Mouse (Mus musculus): ENCODE results near the gene Shc3.

Gene Shc3

DNA sequence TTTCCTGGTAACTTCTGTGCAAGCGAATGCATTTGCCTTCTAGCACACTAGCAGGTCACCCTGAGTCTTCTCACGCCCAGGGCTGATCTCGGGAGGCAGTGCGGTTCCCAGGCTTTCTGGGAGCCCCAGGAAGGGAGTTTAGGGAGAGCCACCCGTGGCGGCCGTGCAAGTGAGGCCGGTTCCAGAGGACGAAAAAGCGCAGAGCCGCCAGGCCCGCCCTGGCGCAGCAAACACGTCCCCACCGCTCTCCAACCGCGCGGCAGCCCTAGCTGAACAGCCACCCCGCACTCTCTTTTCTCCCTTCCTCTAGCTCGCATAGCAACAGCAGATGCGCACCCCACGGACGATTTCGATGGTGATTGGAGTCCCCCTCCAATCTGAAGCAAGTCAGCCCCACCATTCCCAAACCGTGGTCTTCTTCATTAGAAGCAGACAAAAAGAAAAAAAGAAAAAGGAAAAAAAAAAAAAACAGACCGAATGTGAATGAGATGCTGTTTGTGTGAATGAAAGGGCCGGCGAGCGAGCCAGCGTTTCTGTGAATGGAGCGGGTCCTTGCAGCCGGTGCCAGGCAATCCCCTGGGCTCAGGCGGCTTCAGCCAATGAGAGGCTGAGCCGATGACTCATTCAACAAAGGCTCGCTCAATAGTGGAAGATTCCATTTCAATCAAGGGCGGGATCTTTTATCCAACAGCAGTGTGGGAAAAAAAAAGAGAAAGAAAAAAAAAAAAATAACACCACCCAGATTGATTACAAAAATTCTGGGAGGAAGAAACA is at the start of gene Shc3:
Gene Shc3, minus strand, starts transcription at position 509 of the 774 bp plus-strand sequence.
- peak; percentile 77 to 89 for DNase-seq (ENCODE audit: inconsistent age in 2 of 2, low spot score in 1 of 2)

DNA sequence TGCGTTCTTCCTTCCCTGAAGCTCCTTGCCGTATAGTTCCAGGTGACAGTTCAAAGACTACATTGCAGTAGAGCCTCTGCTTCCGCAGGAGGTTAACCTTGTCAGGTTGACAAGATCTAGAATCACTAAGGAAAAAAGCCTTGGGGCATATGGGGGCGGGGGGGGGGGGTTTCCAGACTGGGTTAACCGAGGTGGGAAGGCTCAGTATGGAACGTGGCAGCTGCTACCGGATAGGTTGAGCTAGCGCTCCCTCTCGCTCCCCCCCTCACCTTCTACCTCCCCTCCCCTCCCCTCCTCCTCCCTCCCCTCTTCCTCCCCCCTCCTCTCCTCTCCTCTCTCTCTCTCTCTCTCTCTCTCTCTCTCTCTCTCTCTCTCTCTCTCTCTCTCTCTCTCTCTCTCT is 49.4 kb upstream of the Shc3 start:
- DNase-seq (ENCODE audit: inconsistent age in 2 of 2, low spot score in 1 of 2), result no peak

DNA sequence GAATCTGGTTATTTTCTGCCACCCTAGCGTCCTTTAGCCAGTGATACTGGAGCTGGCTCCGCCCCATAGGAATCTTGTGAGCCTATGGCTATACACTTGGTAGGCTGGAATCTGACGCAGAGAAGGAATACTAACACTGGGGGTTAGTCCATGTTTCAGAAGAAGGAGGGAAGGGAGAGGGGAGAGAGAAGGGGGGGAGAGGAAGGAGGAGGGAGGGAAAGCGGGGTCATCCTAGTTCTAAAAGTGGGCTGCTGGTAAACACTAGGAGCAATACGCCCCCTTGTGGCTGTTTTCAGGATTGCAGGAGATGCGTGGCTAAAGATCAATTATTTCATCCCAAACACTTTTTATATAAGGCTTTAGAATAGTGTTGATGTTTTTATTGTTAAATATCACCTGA is 48.6 kb upstream of the Shc3 start:
- DNase-seq (ENCODE audit: inconsistent age in 2 of 2, low spot score in 1 of 2), result peak in 1 of 2 experiments; percentile 83

DNA sequence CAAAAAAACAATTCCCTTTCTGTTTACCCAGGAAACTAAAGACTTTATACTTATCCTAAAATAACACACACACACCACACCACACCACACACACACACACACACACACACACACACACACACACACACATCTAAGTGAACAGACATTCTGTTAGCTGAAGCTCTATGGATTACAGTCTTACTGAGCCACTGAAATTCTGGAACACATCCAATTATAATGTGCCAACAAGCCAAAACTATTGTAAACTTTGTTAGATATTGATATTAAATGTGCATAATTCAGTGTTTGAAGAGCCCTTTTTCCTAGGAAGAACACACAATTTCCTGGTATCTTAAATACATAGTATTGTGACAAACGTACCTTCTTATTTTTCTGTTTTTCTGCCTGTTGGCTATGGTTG is 48.1 kb upstream of the Shc3 start:
- no peak for DNase-seq (ENCODE audit: inconsistent age in 2 of 2, low spot score in 1 of 2)

DNA sequence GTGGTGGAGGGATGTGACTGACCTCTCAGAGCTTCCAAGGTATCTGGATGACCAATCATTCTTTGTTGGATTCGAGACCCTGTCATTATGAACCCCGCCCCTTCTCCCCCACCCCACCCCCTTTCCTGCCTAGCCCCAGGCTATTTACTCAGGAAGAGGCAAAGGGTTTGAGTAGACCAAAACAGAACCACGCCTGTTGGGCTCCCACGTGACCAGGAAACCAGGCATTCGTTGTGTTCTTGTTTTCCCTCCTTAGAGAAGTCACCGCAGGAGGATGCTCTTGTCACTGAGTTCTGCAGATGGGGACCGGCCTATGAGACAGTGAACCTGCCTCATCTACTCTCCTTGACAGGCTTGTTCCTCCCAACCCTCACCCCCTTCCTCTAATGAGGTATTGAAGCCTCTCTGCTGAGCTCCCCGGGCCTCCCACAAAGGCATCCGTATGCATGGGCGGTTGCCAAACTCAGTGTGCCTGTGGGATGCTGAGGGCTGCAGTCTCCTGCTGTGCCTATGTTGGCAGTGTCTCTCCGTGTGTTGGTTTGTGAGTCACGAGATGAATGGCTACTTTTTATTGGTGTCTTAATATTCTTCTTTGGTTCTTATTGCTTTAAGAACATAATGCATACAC is 47.3 kb upstream of the Shc3 start:
- DNase-seq (ENCODE audit: inconsistent age in 2 of 2, low spot score in 1 of 2), result no peak

DNA sequence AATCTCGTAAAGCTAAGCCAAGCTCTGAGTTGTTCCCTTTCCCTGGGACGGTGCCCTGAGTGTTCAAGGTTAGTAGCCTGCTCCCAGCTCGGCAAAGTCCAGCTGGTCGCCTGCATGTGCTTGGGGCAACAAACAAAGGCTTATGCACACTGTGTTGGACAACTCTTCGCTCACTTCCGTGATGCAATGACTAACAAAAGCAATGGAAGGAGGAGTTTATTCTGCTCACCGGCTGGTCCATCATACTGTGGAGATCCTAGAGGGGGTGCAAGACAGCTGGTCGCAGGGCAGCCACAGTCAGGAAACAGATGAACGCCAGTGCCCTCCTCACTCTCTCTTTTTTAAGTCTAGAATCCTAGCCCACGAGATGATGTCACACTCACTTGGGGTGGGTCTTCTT is 46.6 kb upstream of the Shc3 start:
- DNase-seq (ENCODE audit: inconsistent age in 2 of 2, low spot score in 1 of 2), result no peak

DNA sequence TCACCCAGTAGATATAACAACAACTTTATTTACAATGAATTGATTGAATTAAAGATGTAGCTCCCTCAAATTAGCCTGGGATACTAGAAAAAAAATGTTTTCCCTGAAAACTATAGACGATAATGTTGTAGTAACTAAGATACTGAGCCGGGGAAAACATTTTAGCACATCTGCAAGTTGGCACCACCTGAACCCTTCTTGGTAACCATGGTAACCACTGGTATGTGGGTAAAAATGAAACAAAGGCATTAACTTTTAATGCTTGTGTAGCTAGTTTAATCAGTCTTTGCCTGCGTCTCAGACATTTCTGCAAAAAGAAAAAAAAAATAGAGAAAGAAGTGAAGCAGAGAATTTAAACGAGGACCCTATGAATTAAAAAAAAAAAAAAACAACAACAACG is 42.3 kb upstream of the Shc3 start:
- no peak for DNase-seq (ENCODE audit: inconsistent age in 2 of 2, low spot score in 1 of 2)

DNA sequence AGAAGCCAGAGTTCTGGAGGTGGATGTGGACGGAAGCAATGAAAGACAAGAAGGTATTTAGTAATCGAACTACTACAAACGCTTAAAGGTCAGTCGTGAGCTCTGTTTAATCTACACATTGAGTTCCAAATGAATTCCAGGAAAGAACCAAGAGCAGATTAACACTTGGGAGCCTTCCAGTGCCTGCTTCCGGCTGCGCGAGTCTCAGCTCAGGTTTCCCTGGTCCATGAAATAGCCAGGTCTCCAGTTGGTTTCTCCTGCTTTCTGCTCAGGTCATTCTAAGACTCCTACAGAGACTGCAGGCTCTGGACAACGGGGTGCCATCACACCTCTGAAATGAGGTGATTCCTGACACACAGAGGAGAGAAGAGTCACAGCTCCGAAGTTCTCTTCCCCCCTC is 41.8 kb upstream of the Shc3 start:
- DNase-seq (ENCODE audit: inconsistent age in 2 of 2, low spot score in 1 of 2), result no peak

DNA sequence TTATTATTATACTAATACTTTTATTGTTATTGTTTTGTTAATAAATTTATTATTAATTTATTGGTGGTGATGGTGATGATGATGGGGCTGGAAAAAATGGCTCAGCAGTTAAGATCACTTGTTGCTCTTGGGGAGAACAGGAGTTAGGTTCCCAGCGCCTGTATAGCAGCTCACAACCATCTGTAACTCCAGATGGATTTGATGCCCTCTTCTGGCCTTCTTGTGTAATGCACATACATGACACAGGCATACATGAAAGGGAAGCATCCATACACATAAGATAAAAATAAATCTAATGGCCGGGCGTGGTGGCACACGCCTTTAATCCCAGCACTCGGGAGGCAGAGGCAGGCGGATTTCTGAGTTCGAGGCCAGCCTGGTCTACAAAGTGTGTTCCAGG is 40.0 kb upstream of the Shc3 start:
- DNase-seq (ENCODE audit: inconsistent age in 2 of 2, low spot score in 1 of 2), result no peak

DNA sequence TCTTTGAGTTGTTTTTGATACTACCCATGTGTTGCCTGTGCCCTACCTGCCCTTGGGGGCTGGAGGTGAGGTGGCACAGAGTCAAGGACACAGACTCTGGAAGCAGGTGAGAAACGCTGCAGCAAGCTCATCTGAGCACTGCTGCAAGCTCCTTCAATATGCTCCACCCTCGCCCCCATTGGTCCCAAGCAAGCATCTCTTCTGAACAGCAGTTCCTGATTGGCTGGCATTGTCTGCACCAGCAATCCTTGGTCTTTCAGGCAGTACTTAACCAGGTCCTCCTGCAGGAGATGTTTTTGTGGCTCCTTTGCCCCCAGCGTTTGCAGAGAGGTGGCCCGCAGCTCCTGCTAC is 34.6 kb upstream of the Shc3 start:
- DNase-seq (ENCODE audit: inconsistent age in 2 of 2, low spot score in 1 of 2), result no peak

DNA sequence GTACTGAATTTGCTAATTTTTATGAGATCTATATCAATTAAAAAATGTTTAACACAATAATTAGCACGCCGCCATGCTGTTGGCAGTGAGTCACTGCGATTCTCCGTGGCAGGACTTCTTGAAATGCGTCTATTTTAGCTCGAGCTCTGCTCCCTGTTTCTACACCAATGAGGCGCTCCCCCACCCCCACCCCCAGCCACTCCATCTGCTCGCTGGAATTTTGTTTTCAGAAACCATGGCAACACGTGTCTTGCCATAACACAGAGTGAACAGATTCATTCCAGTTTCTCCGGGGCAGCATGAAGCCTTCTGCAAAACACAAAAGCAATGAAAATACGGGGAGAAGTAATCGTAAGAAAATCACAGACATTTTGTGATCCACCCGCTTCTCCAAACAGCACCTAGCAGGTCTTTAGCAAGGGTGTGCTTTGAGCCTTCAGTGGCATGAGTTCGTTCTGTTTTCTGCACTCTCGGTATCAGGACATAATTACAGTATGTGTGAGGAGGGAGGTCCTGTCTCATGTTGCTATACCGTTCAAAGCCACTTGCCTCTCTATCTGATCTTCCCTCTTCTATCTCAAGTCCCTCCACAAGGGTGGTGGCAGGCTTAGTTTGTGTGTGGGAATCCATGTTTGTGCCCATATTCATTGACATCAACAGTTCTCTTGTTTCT is 34.1 kb upstream of the Shc3 start:
- peak in 1 of 2 experiments; percentile 35 for DNase-seq (ENCODE audit: inconsistent age in 2 of 2, low spot score in 1 of 2)

DNA sequence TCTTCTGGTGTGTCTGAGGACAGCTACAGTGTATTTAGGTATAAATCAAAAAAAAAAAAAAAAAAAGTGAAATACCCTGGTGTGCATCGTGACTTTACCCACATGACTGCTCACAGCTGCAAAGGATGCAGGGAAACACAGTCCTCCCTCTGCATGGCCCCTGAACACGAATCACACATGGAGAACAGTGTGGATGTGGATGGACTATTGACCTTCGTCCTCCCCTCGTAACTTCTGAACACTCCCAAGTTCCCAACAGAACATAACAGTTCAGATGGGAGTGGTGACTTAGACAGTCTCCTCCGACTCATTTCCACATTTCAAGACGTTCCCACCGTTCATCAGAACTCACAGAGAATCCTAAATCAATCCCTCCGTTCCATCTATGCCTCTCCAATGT is 33.5 kb upstream of the Shc3 start:
- DNase-seq (ENCODE audit: inconsistent age in 2 of 2, low spot score in 1 of 2), result no peak

DNA sequence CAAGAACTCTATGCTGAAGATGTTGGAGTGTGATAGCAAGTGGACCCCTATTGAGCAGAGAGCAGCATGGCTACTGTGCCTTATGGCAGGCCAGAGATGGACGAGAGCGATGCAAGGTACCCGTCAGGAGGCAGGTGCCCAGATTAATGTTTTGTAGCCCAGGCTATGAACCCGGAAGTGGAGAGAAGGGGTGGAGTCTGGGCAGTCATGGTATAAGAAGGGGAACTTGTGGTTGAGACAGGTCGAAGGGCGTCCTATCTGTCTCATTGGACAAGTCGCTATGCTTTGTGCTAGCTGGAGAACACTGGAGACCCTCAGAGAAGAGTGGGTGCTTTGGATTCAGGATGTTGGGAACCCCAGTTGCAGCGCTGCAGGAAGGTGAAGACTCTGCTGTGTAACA is 30.9 kb upstream of the Shc3 start:
- DNase-seq (ENCODE audit: inconsistent age in 2 of 2, low spot score in 1 of 2), result no peak

DNA sequence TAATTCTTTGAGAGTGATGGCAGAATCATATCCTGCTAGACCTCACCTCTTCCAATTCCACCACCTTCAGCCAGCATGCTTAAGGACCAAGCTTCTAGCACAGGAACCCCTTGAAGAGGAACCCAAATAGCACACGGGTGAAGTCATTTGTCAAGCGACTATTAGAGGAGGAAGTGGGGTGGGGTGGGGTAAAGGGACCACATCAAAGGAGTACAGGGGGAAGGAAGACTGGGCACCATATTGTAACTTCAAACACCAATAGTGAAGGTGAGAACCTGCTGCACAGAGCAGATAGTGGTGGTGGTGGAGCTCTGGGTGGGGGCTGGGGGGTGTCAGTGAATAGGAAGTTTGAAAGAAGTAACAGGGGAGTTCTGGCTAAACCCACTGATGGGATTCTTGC is 28.8 kb upstream of the Shc3 start:
- no peak for DNase-seq (ENCODE audit: inconsistent age in 2 of 2, low spot score in 1 of 2)

DNA sequence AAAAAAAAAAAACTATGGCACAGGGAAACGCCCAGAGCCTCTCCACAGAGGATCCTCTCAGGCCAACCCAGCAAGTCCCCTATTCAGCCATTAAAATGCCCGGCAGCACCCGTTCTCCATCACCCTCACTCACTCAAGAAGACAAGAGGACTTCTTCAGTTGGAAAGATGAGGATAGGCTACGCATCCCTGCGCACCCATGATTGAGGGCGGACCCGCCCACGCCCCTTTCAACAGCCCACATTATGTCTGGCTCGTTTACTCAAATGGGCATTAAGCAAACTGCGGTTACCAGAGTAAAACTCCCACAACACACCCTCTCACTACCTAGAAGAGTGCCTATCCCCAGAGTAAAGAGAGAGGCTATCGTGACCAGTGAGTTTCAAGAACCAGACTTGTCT is 26.2 kb upstream of the Shc3 start:
- no peak for DNase-seq (ENCODE audit: inconsistent age in 2 of 2, low spot score in 1 of 2)

DNA sequence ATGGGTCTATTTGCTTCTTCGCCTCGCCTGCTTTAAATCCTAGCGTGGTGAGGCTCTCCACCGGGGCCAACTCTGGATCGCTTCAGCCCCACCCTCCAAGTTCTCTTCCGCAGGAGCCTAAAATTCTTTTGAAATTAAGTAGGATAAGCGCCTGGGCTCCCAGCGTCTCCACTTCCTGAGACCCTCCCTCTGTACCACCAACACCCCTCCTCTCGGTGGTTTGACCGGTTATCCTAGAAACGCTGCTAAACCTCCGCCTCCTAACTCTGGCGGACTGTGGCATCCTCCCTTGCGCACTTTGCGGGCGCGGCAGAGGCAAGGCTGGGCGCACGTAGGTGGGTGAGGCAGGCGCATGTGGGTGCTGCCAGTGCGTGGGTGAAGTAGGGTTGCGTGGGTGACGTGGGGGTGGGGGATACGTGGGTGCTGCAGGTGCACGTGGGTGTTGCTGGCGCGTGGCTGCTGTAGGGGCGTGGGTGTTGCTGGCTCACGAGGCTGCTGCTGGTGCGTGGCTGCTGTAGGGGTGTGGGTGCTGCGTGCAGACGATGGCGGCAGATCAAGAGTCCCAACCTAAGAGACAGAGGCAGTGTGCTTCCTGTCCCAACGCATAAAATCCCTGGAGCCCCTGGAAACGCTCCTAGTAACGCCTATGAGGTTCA is 25.6 kb upstream of the Shc3 start:
- DNase-seq (ENCODE audit: inconsistent age in 2 of 2, low spot score in 1 of 2), result no peak

DNA sequence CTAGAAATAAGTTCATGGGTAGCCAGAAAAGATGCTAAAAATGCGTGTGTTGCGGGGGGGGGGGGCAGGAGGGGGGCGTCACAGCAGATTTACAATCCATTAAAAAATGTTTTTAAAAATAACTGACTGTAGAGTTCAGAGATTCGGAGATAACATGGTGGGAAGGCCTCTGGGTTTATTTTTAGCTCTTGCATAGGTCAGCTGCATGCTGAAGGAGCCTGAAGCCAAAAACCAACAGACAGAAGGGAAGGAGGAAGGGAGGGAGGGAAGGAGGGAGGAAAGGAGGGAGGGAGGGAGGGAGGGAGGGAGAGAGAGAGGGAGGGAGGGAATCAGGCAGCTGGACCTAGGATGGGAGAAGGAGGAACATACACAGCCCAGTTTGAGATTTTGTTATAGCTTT is 18.8 kb upstream of the Shc3 start:
- peak in 1 of 2 experiments; percentile 17 for DNase-seq (ENCODE audit: inconsistent age in 2 of 2, low spot score in 1 of 2)

DNA sequence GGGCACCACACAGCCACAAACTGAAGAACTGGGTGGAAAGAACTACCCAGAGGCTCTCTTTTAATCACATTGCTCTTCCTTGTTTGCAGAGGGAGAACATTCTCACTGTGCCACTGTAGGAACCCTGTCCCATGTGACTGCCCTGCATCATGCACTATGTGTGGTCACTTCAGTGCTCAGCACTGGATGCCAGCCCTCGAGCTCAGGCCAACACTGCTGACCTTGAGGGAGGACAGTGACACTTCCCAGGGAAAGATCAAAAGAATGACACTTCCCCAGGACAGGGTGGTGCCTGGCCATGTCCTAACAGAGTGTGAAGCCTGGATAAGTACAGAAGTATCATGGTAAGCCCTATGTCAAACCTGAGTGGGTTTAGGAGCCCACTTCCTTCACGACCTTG is 13.0 kb upstream of the Shc3 start:
- peak; percentile 29 to 61 for DNase-seq (ENCODE audit: inconsistent age in 2 of 2, low spot score in 1 of 2)

DNA sequence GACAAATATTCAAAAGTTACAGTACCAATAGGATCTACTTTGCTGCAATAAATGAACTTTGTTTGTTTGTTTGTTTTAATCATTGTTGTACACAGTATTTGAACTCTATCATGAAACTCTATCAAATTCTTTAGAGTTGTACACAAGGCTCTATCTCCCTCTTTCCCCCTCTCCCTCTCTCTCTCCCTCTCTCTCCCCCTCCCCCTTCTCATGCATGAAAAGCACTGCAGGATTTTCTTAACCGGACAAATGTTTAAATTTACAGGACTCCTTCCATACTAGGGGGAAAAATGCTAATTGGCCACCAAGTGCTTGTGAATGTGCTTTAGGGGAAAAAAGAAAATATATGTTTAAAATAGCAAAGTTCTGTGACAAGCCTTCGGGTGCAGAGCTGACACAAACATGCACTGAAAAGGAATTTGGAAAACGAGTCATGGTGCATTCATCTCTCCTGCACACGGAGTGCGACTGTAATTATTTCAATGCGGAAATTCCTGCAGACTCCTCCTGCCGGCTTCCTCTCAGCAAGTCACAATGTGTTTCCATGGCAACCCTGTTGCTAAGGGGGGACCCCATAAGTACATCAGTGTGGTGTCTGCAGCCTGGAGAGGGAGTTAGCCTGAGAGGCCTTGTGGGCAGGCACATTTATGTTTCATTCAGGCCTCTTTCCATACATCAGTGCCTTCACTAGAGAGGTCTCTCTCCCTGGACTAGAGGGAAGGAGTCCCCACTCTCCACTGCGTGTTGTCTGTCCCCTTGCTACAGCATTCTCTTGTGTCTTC is 11.2 kb upstream of the Shc3 start:
- DNase-seq (ENCODE audit: inconsistent age in 2 of 2, low spot score in 1 of 2), result no peak

DNA sequence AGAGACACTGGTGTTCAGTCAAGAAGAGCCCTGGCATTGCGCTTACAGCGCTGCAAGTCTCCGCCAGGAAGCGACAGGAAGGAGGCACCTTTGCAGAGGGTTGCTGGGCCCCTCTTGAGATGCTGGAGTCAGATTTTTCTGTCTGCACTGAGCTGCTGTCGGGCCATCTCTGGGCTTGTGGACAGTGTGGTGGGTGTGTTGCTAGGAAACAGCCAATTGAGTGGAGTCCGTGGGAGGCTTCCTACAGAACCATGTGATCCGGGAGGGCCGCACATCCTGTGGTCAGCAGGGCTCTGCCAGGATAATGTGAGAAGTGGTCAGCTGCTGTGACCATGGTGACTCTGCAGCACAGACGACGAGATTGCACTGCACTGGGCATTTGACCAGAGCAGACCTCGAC is 4.6 kb upstream of the Shc3 start:
- DNase-seq (ENCODE audit: inconsistent age in 2 of 2, low spot score in 1 of 2), result no peak

DNA sequence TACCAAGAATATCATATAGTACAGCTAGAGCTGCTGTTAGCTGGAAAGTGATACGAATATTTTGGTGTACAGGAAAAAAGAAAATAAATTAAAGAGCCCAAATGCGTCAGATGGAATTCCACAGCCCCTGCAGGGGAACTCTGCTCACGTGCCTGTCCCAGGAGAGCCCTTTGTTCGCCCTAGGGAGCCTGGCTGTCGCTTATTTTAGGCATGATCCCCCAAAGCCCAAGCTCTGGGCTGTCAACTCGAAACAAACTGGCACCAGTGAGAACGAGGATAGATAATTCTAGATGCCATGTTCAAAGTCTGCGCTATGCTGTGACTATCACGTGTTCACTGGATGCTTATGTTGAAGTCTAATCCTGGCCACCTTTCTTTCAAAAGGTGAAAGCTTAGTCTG is 892 bp upstream of the Shc3 start:
- no peak for DNase-seq (ENCODE audit: inconsistent age in 2 of 2, low spot score in 1 of 2)

Data from adrenal gland, adult (tissue).